Mouse (Mus musculus): Measurements from ENCODE around the gene Gm28845.

Gm28845 gene

GRCm38 (mm10) chr1:65119438-65119837 lies at the start of gene Gm28845:
Gm28845 (minus strand) TSS chr1:65119558.
- DNase-seq (ENCODE audit: low spot score in 2 of 2), result no peak

DNA sequence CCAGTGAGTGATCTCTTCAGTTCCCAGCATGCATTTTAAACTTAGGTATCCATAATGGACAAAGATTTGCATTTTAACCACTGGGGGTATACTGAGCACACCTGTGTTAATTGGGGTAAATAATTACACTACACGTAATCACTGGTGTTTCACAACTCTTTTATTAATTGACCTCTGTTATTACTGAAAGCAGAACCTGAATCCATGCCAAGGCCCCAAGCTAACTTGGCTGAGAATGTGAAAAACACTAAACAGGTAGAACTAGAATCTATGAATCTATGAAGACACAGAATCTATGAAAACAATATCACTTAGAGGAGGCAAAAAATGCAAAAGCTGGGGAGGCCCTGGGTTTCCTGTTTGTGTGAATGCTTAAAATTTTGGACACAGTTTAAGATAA lies 48.1 kb upstream of the Gm28845 start:
- DNase-seq (ENCODE audit: low spot score in 2 of 2), result no peak

GRCm38 (mm10) chr1:65162210-65162609 lies 42.9 kb upstream of the Gm28845 start:
- DNase-seq (ENCODE audit: low spot score in 2 of 2), result no peak

- no peak for DNase-seq (ENCODE audit: low spot score in 2 of 2)
Observed at GRCm38 (mm10) chr1:65156111-65156510, 36.8 kb upstream of the Gm28845 start.

GRCm38 (mm10) chr1:65154814-65155213 lies 35.5 kb upstream of the Gm28845 start:
- DNase-seq (ENCODE audit: low spot score in 2 of 2), result no peak

DNA sequence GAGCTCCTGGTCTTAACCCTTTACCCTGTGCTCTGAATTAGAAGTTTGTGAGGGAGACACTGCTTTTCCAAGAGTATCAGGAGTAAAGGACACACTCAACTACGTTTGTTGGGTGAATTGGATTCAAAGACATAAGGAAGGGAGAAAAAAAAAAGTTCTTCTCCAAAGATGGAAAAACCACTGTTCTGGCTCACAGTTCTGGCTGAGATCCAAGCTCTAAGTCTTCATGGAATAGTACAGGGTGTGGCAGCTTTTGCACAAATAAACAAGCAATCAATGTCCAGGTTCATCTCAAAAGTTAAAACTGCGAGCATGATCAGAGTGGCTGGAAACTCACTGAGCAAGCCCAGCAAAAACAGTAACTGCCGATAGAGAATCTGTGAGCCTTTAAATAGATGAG lies 28.6 kb upstream of the Gm28845 start:
- no peak for DNase-seq (ENCODE audit: low spot score in 2 of 2)

GRCm38 (mm10) chr1:65147326-65147725 lies 28.0 kb upstream of the Gm28845 start:
- no peak for DNase-seq (ENCODE audit: low spot score in 2 of 2)

DNA sequence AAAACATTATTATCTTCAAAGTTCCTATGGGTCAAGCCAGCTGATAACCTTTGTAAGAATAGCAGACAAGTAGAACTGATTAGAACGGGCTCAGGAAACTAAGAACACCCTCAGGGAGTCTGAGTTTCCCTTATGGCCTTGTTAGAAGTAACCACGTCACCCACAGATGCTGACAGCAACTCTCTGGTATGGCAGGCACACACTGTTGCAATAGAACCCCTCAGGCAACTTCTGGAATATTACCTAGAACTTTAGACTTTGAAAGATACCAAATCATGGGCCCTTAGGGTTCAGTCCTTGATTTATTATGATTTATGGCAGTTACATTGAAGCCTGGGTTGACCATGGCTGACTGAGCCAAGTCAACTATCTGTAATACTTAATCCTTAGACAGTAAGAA lies 27.2 kb upstream of the Gm28845 start:
- DNase-seq (ENCODE audit: low spot score in 2 of 2), result no peak

DNA sequence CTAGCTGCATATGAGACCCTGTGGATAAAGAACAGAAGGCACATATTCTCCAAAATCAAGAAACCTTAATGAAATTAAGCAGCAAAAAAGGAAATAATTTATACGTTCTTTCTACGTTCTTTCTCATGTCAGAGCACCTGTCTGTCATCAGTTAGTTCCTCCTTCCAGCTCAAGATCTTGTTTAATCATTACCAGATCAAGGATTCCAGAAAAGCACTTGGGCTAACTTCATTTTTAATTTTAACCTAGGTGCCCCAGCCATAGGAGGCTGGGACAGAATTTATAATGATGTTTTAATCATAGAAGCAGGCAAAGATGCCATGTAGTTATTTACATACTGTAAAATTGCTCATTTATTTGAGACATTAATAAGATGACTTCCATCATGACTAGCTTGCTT lies 25.4 kb upstream of the Gm28845 start:
- DNase-seq (ENCODE audit: low spot score in 2 of 2), result no peak

- DNase-seq (ENCODE audit: low spot score in 2 of 2), result no peak
Observed at GRCm38 (mm10) chr1:65137560-65137959, 18.2 kb upstream of the Gm28845 start.

DNA sequence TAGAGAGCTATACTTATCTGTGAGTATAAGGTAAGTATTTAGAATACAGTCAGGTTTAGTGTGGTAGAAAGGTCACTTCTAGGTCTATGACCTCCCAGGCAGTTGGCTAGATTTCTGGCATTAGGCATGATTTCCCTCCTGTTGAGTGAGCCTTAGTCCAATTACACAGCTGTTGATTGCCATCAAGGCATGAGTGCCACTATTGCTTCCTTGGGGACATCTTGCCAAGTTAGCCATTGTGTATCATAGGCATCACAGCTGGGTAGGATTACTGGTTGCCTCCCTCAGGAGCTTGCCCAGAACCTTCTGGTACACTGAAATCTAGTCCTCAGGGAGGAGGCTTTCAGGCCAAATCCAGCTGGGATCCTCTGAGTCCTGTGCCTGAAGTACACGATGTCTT lies 13.5 kb upstream of the Gm28845 start:
- DNase-seq (ENCODE audit: low spot score in 2 of 2), result no peak

- DNase-seq (ENCODE audit: low spot score in 2 of 2), result no peak
Observed at GRCm38 (mm10) chr1:65131671-65132070, 12.3 kb upstream of the Gm28845 start.

DNA sequence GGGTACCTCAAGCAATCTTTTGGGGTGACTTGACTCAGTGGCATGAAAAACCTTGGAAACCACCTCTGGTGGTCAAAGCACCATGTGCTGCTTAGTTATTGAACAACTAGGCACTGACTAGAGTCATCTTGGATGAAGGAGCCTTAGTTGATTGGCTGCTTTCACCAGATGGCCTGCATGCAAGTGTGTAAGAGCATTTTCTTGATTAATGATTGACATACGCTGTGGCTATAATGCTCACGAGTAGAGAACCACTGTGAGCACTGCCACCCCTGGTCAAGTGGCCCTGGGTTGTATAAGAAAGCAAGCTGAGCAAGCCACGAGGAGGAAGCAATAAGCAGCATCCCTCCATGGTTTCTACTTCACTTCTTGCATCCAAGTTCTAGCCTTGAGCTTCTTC lies 10.9 kb upstream of the Gm28845 start:
- no peak for DNase-seq (ENCODE audit: low spot score in 2 of 2)

GRCm38 (mm10) chr1:65129634-65130180 lies 10.3 kb upstream of the Gm28845 start:
- no peak for DNase-seq (ENCODE audit: low spot score in 2 of 2)

DNA sequence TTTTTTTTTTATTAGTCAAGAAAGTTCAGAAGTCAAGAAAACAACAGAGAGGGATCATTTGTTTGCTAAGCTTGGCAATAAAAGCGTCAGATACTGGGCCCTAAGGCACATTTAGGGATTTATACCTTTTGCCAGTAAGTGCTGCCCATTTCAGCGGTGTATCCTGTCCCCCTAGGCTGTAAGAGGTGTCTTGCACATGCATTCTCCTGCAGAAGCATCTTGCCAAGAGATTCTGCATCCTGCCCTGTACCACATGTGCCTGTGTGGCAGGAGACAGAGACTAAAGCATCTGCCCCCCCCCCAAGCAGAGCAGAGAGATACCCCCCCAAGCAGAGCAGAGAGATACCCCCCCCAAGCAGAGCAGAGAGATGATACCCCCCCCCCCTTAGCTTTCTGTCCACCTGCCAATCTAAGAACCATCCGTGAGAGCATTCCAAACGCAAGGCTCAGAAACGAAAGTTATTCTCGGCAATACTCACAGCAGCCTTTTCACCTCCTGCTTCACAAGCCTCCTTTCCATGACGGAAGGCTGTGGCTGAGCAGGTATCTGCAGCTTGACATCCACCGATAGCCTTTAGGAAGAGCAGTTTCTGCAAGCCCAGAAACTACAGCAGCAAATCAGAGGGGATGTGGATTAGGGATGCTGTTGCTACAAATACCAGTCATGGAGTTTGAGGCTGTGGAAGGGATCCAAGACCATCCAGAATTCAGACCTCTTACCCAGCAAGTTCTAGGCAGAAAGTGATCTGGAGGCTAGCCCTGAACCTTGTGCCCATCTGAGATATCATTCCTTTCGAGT lies 3.4 kb upstream of the Gm28845 start, which contains the start of gene D630023F18Rik:
TSS of gene D630023F18Rik (minus strand) at position 641 of the 799 bp plus-strand sequence.
- DNase-seq (ENCODE audit: low spot score in 2 of 2), result no peak

- DNase-seq (ENCODE audit: low spot score in 2 of 2), result no peak
Observed at GRCm38 (mm10) chr1:65118150-65118913, 1.0 kb downstream of the Gm28845 start.

DNA sequence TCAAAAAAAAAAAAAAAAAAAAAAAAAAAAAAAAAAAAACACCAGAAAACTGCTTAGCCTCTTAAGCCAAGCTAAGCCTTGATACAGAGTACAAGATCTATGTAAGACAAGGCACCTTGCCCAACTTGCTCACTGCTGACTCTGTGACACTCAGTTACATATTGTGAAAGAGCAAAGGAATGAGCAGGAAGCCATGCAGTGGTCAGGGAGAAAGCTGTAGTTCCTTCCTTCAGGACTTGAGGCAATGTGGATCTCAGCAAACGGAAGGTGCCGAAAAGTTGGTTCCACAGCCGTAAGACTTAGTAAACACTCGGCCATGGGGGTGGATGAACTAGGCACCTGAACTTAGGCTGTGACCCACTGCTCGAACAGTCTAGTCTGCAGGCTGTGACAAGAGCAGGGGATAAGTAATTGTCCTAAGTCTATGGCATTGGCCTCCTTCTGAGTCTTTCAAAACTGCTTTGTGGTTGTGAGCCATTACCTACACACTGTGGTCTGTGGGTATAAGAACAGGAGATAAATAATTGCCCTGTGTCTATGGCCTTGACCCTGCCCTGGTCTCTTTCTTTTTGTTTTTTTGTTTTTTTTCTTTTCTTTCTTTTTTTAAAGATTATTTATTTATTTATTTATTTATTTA lies 5.7 kb downstream of the Gm28845 start:
- DNase-seq (ENCODE audit: low spot score in 2 of 2), result no peak

DNA sequence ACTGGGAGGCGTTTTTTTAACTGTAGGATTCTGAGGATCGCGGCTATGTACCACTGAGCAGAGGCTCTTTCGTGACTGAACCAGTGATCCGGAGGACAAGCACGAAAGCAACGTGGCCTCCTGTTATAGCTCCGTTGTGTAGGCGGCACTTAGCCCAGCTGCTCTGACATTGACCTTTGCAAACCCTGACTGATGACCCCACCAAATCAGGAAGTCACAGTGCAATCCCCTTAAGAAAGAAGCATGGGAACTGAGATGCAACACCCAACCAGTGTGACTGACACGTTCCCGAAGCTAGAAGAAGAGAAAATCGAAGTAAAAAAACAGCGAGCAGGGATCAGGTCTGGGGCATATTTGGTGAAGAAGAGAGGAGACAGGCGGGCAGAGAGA lies 6.6 kb downstream of the Gm28845 start:
- peak; percentile 11 to 15 for DNase-seq (ENCODE audit: low spot score in 2 of 2)

GRCm38 (mm10) chr1:65112031-65112806 lies 7.1 kb downstream of the Gm28845 start:
- DNase-seq (ENCODE audit: low spot score in 2 of 2), result peak; percentile 36 to 75

GRCm38 (mm10) chr1:65109756-65110435 lies 9.5 kb downstream of the Gm28845 start:
- DNase-seq (ENCODE audit: low spot score in 2 of 2), result no peak

GRCm38 (mm10) chr1:65109196-65109595 lies 10.2 kb downstream of the Gm28845 start:
- DNase-seq (ENCODE audit: low spot score in 2 of 2), result no peak

Data from heart, adult 9 months (tissue).